Mouse (Mus musculus): ENCODE data around the gene Inafm2.

Inafm2 gene

GRCm38 (mm10) chr2:118745232-118745884 is at the start of gene Inafm2:
Inafm2 (plus strand) TSS chr2:118745758.
- DNase-seq = peak; percentile 92

- no peak for DNase-seq
These were observed 48.9 kb upstream of the Inafm2 start for GRCm38 (mm10) chr2:118696451-118697308.

- DNase-seq = no peak
These were observed 48.2 kb upstream of the Inafm2 start for GRCm38 (mm10) chr2:118697311-118697877.

- DNase-seq = no peak
These were observed 47.6 kb upstream of the Inafm2 start for GRCm38 (mm10) chr2:118697955-118698354.

GRCm38 (mm10) chr2:118700179-118701062 is 45.1 kb upstream of the Inafm2 start:
- DNase-seq = peak; percentile 89

- no peak for DNase-seq
These were observed 44.4 kb upstream of the Inafm2 start for GRCm38 (mm10) chr2:118701161-118701560.

GRCm38 (mm10) chr2:118701971-118702882 is 43.3 kb upstream of the Inafm2 start:
- no peak for DNase-seq

GRCm38 (mm10) chr2:118702883-118703761 is 42.4 kb upstream of the Inafm2 start:
- peak; percentile 68 for DNase-seq

GRCm38 (mm10) chr2:118703913-118704730 is 41.4 kb upstream of the Inafm2 start, which contains the start of gene Ankrd63:
Ankrd63 (minus strand) TSS chr2:118703963.
- no peak for DNase-seq

- DNase-seq = no peak
These were observed 39.1 kb upstream of the Inafm2 start for GRCm38 (mm10) chr2:118706436-118706835.

- DNase-seq = no peak
These were observed 37.1 kb upstream of the Inafm2 start for GRCm38 (mm10) chr2:118708472-118708871.

- DNase-seq = no peak
These were observed 35.8 kb upstream of the Inafm2 start for GRCm38 (mm10) chr2:118709655-118710221.

- no peak for DNase-seq
These were observed 34.5 kb upstream of the Inafm2 start for GRCm38 (mm10) chr2:118711038-118711494.

- no peak for DNase-seq
These were observed 31.9 kb upstream of the Inafm2 start for GRCm38 (mm10) chr2:118713631-118714030.

- no peak for DNase-seq
These were observed 31.3 kb upstream of the Inafm2 start for GRCm38 (mm10) chr2:118714230-118714629.

GRCm38 (mm10) chr2:118716677-118717076 is 28.9 kb upstream of the Inafm2 start:
- DNase-seq = no peak

- DNase-seq = no peak
These were observed 21.7 kb upstream of the Inafm2 start for GRCm38 (mm10) chr2:118723693-118724486.

GRCm38 (mm10) chr2:118725511-118725910 is 20.0 kb upstream of the Inafm2 start:
- no peak for DNase-seq

Measured in lung, postnatal 36 days (tissue).